Mouse (Mus musculus): ENCODE measurements at regions not wholly inside any gene's neighbourhood (a gene's known extent, or its start where the extent isn't known, plus 50 kb on each side); places are given as distances from the start of the nearest gene placed in this dataset.

GRCm38 (mm10) chr6:36004701-36005100 is 383.2 kb upstream of the Chrm2 start:
- Histone ChIP-seq H3K27ac (ENCODE audit: control insufficient read depth, insufficient read depth, low read depth, low read length) (no peak overlapping the region), H3K4me1 (ENCODE audit: control insufficient read depth, insufficient read depth, low read length) (no peaks in the 10 kb centered on the region), H3K36me3 (ENCODE audit: control insufficient read depth, insufficient read depth, low read length) (no peaks in the 10 kb centered on the region), H3K4me3 (ENCODE audit: control insufficient read depth, low read depth, low read length) (no peak overlapping the region), H3K27me3 (ENCODE audit: control insufficient read depth, insufficient read depth, low read length) (no peaks in the 10 kb centered on the region)
- TF ChIP-seq CTCF (IDR thresholded peaks at IDR 0.05; ENCODE audit: control insufficient read depth, insufficient read depth, insufficient replicate concordance, low read depth, low read length) (no peak), POLR2A (IDR thresholded peaks at IDR 0.05; ENCODE audit: control insufficient read depth, low read depth, low read length) (no peak)

GRCm38 (mm10) chr6:36002090-36002489 is 385.8 kb upstream of the Chrm2 start:
- TF ChIP-seq POLR2A (IDR thresholded peaks at IDR 0.05; ENCODE audit: control insufficient read depth, low read depth, low read length) (no peak), CTCF (IDR thresholded peaks at IDR 0.05; ENCODE audit: control insufficient read depth, insufficient read depth, insufficient replicate concordance, low read depth, low read length) (no peak)
- H3K27ac ChIP-seq (ENCODE audit: control insufficient read depth, insufficient read depth, low read depth, low read length): no peak overlapping the region
- no peak overlapping the region for H3K4me3 ChIP-seq (ENCODE audit: control insufficient read depth, low read depth, low read length)

GRCm38 (mm10) chr6:35988891-35989290 is 399.0 kb upstream of the Chrm2 start:
- no peak overlapping the region for H3K27ac ChIP-seq (ENCODE audit: control insufficient read depth, insufficient read depth, low read depth, low read length)
- no peak overlapping the region for H3K4me3 ChIP-seq (ENCODE audit: control insufficient read depth, low read depth, low read length)
- no peaks in the 10 kb centered on the region for H3K27me3 ChIP-seq (ENCODE audit: control insufficient read depth, insufficient read depth, low read length)
- TF ChIP-seq POLR2A (IDR thresholded peaks at IDR 0.05; ENCODE audit: control insufficient read depth, low read depth, low read length) (no peak), CTCF (IDR thresholded peaks at IDR 0.05; ENCODE audit: control insufficient read depth, insufficient read depth, insufficient replicate concordance, low read depth, low read length) (no peak)
- no peaks in the 10 kb centered on the region for H3K4me1 ChIP-seq (ENCODE audit: control insufficient read depth, insufficient read depth, low read length)
- no peaks in the 10 kb centered on the region for H3K36me3 ChIP-seq (ENCODE audit: control insufficient read depth, insufficient read depth, low read length)

More at GRCm38 (mm10) chr6:36002090-36002489, 385.8 kb upstream of the Chrm2 start:
- no peaks in the 10 kb centered on the region for H3K4me1 ChIP-seq (ENCODE audit: control insufficient read depth, insufficient read depth, low read length)
- no peaks in the 10 kb centered on the region for H3K27me3 ChIP-seq (ENCODE audit: control insufficient read depth, insufficient read depth, low read length)
- no peaks in the 10 kb centered on the region for H3K36me3 ChIP-seq (ENCODE audit: control insufficient read depth, insufficient read depth, low read length)

- no peaks in the 10 kb centered on the region for H3K36me3 ChIP-seq (ENCODE audit: control insufficient read depth, insufficient read depth, low read length)
- H3K4me1 ChIP-seq (ENCODE audit: control insufficient read depth, insufficient read depth, low read length): no peaks in the 10 kb centered on the region
- TF ChIP-seq CTCF (IDR thresholded peaks at IDR 0.05; ENCODE audit: control insufficient read depth, insufficient read depth, insufficient replicate concordance, low read depth, low read length) (no peak), POLR2A (IDR thresholded peaks at IDR 0.05; ENCODE audit: control insufficient read depth, low read depth, low read length) (no peak)
- H3K27me3 ChIP-seq (ENCODE audit: control insufficient read depth, insufficient read depth, low read length): no peaks in the 10 kb centered on the region
- H3K27ac ChIP-seq (ENCODE audit: control insufficient read depth, insufficient read depth, low read depth, low read length): no peak overlapping the region
- no peak overlapping the region for H3K4me3 ChIP-seq (ENCODE audit: control insufficient read depth, low read depth, low read length)
Observed at GRCm38 (mm10) chr6:35940071-35940470, 400.4 kb upstream of the Mtpn start.

- Histone ChIP-seq H3K27me3 (ENCODE audit: control insufficient read depth, insufficient read depth, low read length) (no peaks in the 10 kb centered on the region), H3K4me3 (ENCODE audit: control insufficient read depth, low read depth, low read length) (no peak overlapping the region), H3K36me3 (ENCODE audit: control insufficient read depth, insufficient read depth, low read length) (no peaks in the 10 kb centered on the region), H3K27ac (ENCODE audit: control insufficient read depth, insufficient read depth, low read depth, low read length) (no peak overlapping the region), H3K4me1 (ENCODE audit: control insufficient read depth, insufficient read depth, low read length) (no peaks in the 10 kb centered on the region)
- TF ChIP-seq CTCF (IDR thresholded peaks at IDR 0.05; ENCODE audit: control insufficient read depth, insufficient read depth, insufficient replicate concordance, low read depth, low read length) (no peak), POLR2A (IDR thresholded peaks at IDR 0.05; ENCODE audit: control insufficient read depth, low read depth, low read length) (no peak)
Observed at GRCm38 (mm10) chr6:35924189-35924588, 384.5 kb upstream of the Mtpn start.

- Histone ChIP-seq H3K4me1 (ENCODE audit: control insufficient read depth, insufficient read depth, low read length) (no peaks in the 10 kb centered on the region), H3K4me3 (ENCODE audit: control insufficient read depth, low read depth, low read length) (no peak overlapping the region), H3K27me3 (ENCODE audit: control insufficient read depth, insufficient read depth, low read length) (no peaks in the 10 kb centered on the region), H3K27ac (ENCODE audit: control insufficient read depth, insufficient read depth, low read depth, low read length) (no peak overlapping the region), H3K36me3 (ENCODE audit: control insufficient read depth, insufficient read depth, low read length) (no peaks in the 10 kb centered on the region)
- TF ChIP-seq CTCF (IDR thresholded peaks at IDR 0.05; ENCODE audit: control insufficient read depth, insufficient read depth, insufficient replicate concordance, low read depth, low read length): no peak
- no peak for TF ChIP-seq POLR2A (IDR thresholded peaks at IDR 0.05; ENCODE audit: control insufficient read depth, low read depth, low read length)
Observed at GRCm38 (mm10) chr6:35897990-35898389, 358.3 kb upstream of the Mtpn start.

- Histone ChIP-seq H3K27ac (ENCODE audit: control insufficient read depth, insufficient read depth, low read depth, low read length) (no peak overlapping the region), H3K4me3 (ENCODE audit: control insufficient read depth, low read depth, low read length) (no peak overlapping the region), H3K36me3 (ENCODE audit: control insufficient read depth, insufficient read depth, low read length) (no peaks in the 10 kb centered on the region), H3K4me1 (ENCODE audit: control insufficient read depth, insufficient read depth, low read length) (no peaks in the 10 kb centered on the region), H3K27me3 (ENCODE audit: control insufficient read depth, insufficient read depth, low read length) (no peaks in the 10 kb centered on the region)
- TF ChIP-seq CTCF (IDR thresholded peaks at IDR 0.05; ENCODE audit: control insufficient read depth, insufficient read depth, insufficient replicate concordance, low read depth, low read length) (no peak), POLR2A (IDR thresholded peaks at IDR 0.05; ENCODE audit: control insufficient read depth, low read depth, low read length) (no peak)
Observed at GRCm38 (mm10) chr6:35895692-35896091, 356.0 kb upstream of the Mtpn start.

GRCm38 (mm10) chr6:35874671-35875070 is 335.0 kb upstream of the Mtpn start:
- no peak for TF ChIP-seq POLR2A (IDR thresholded peaks at IDR 0.05; ENCODE audit: control insufficient read depth, low read depth, low read length)
- no peak for TF ChIP-seq CTCF (IDR thresholded peaks at IDR 0.05; ENCODE audit: control insufficient read depth, insufficient read depth, insufficient replicate concordance, low read depth, low read length)
- Histone ChIP-seq H3K4me1 (ENCODE audit: control insufficient read depth, insufficient read depth, low read length) (no peaks in the 10 kb centered on the region), H3K27me3 (ENCODE audit: control insufficient read depth, insufficient read depth, low read length) (no peaks in the 10 kb centered on the region), H3K36me3 (ENCODE audit: control insufficient read depth, insufficient read depth, low read length) (no peaks in the 10 kb centered on the region), H3K4me3 (ENCODE audit: control insufficient read depth, low read depth, low read length) (no peak overlapping the region), H3K27ac (ENCODE audit: control insufficient read depth, insufficient read depth, low read depth, low read length) (no peak overlapping the region)

All from testis, adult 2 months (tissue).